Mouse (Mus musculus) cerebellum, adult 2 months (tissue): Measurements from ENCODE around the gene Ctdspl. TPM values are rescaled to one million over a fixed set of nuclear protein-coding genes. Genes with fewer than 3 reads are reported as not detected.

Experiments
- DNase-seq, 2 experiments: peaks; one replicate each; pipeline ENCODE4 v3.0.0; 2021
- H3K27ac ChIP-seq: fragments of 200-500 bp; 2 replicates; pipeline ENCODE4 v1.5.1; 2012; ENCODE audit warnings: low read length, control low read depth, inconsistent platforms; ENCODE audit not compliant: insufficient read depth
- H3K27me3 ChIP-seq: fragments of 200-500 bp; 2 replicates; pipeline ENCODE4 v1.6.1; 2012; ENCODE audit warnings: inconsistent platforms, mild to moderate bottlenecking, low read length, moderate library complexity; ENCODE audit not compliant: control insufficient read depth, insufficient read depth
- H3K4me1 ChIP-seq: fragments of 200-500 bp; 2 replicates; pipeline ENCODE4 v1.6.1; 2011; ENCODE audit warnings: low read length; ENCODE audit not compliant: control insufficient read depth, insufficient read depth
- H3K4me3 ChIP-seq: fragments of 200-500 bp; replicated peaks from 2 replicates; pipeline ENCODE3; 2011; ENCODE audit warnings: mild to moderate bottlenecking, low read depth, low read length, control low read depth; ENCODE audit not compliant: insufficient read depth
- CTCF ChIP-seq: fragments of 200-500 bp; IDR thresholded peaks from 2 replicates; pipeline ENCODE4 v1.5.1; 2011; ENCODE audit warnings: low read depth, mild to moderate bottlenecking, control low read depth, low read length, moderate library complexity, borderline replicate concordance; ENCODE audit not compliant: insufficient read depth
- POLR2A ChIP-seq: fragments of 200-500 bp; IDR thresholded peaks from 2 replicates; pipeline ENCODE4 v1.6.1; 2011; ENCODE audit warnings: low read length, control low read depth, borderline replicate concordance; ENCODE audit not compliant: insufficient read depth
- WGBS: fragments of 180-500 bp; shearing (Covaris S2); methylation state at CpG from one replicate; pipeline ENCODE4 v1.1.7; 2018; 5-methylcytosine and 5-hydroxymethylcytosine counted together
- polyA plus RNA-seq: library from polyadenylated mRNA; depleted of rRNA; stranded (reverse); fragments of >200 nt; gene quantifications from 2 replicates; pipeline ENCODE4 v1.2.3, GENCODE M21; 2012

The Ctdspl gene
- polyA plus RNA-seq, 1 experiment: 10.3 TPM

DNA sequence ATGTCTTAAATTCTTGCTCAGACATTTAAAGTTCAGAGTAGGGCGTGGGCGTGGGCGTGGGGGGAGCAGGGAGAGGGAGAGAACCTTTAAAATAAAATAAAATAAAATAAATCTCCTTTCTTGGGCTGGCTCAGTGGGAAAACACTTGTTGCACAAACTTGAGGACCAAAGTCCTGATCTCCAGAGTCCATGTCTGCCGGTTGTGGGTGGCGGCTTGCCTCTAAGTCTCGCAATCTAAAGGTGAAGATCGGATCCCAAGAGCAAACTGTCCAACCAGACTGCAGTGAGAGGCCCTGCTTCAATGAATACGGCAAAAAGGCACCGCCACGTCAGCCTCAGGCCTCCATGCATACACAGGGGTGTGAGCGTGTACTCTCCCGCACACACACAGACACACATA is 13.6 kb downstream of the Ctdspl start:
- no peaks in the 10 kb centered on the region for H3K27me3 ChIP-seq
- no peak for TF ChIP-seq CTCF
- TF ChIP-seq POLR2A: no peak
- 92% methylated on average over 12 of the region's 12 CpGs for WGBS
- H3K27ac ChIP-seq: no peak overlapping the region
- H3K4me3 ChIP-seq: no peak overlapping the region
- H3K4me1 ChIP-seq: peaks cover 4% of the 10 kb centered on the region; the same call in 1 of the 2 replicates
- DNase-seq: no peak

DNA sequence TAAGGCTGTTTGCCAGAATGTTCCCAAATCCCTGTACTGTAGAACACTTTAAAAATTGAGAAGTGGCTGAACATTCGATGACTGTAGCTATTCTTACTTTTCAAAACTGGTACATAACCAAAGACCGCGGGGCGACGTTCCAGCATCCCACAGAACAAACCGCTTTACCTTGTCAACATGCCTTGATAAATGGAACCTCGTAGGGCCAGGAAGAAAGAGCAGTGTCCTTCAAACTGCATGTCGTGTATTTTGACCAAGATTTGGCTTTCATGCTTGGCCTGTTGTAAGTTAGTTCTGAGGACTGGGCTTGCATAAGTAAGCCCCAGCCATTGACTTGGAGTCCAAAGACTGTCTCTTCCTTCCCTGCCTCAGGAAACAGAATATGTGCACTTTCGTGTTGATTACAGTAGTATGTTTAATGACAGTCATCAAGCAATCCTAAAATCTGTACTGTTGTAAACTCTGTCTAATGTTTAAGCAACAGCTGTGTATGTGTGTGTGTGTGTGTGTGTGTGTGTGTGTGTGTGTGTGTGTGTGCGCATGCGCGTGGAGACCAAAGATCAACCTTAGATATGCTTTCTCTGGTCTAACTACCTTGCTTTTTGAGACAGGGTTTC is 14.4 kb downstream of the Ctdspl start:
- Histone ChIP-seq H3K4me1 (peaks cover 4% of the 10 kb centered on the region; the same call in 1 of the 2 replicates), H3K27ac (no peak overlapping the region), H3K4me3 (no peak overlapping the region), H3K27me3 (no peaks in the 10 kb centered on the region)
- DNase-seq: no peak
- TF ChIP-seq CTCF (no peak), POLR2A (no peak)
- 79% methylated on average over 12 of the region's 12 CpGs for WGBS

DNA sequence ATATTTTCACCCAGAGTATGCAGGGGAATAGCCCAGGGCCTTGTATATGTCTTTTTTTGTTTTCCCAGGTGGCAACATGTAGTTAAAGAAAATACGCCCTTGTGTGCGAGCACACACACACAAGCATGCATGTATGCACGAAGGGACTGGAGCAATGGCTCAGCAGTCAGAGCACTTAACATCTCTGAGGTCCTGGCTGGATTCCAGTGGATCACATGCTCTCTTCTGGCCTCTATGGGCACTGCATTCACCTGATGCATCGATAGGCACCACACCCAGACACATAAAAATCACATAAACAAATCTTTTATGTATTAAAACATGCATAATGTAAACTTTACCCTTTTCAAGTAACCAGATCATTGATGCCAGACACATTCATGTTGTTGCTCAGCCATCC is 15.8 kb downstream of the Ctdspl start:
- no peak for DNase-seq
- WGBS: 72% methylated on average over 4 of the region's 4 CpGs
- H3K4me1 ChIP-seq: peaks cover 4% of the 10 kb centered on the region; the same call in 1 of the 2 replicates

DNA sequence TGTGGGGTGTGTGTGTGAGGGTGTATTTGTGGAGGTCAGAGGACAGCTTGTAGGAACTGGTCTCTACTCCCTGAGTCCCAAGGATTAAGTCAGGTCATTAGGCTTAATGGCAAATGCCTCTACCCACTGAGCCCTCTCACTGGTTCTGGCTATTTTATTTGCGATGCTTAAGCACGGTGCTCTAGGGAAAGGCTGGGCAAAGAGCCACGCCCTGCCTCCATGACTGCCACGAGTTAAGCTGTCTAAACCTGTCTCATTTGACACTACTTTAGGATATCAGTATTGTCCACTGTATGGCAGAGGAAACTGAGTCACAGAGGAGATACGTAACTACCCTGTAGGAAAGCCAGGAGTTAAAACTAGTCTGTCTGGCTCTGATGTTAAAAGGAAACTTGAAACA is 17.7 kb downstream of the Ctdspl start:
- Histone ChIP-seq H3K27me3 (no peaks in the 10 kb centered on the region), H3K4me3 (no peak overlapping the region), H3K27ac (no peak overlapping the region), H3K4me1 (no peaks in the 10 kb centered on the region)
- no peak for TF ChIP-seq POLR2A
- TF ChIP-seq CTCF: no peak
- DNase-seq: no peak
- WGBS: 44% methylated on average over 5 of the region's 5 CpGs

More for the DNA sequence above, 15.8 kb downstream of the Ctdspl start:
- Histone ChIP-seq H3K27ac (no peak overlapping the region), H3K4me3 (no peak overlapping the region), H3K27me3 (no peaks in the 10 kb centered on the region)
- no peak for TF ChIP-seq CTCF
- TF ChIP-seq POLR2A: no peak

DNA sequence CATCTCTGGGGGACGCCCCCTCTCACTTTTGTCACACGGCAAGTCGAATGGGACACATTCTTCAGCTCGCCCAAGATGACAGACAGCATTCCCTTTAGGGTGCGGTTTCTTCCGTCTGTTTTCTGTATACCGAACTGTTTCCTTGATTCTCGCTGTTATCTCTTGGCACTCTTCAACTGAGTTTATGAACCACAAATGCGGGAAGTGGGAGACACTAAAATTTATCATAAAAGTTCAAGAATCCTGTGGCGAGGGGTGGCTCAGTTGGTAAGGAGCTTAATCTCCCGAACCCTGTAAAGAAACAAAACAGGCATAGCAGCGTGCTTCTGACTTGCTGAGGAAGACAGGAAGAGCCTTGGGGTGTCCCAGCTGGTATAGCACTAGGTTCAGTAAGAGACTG is 18.1 kb downstream of the Ctdspl start:
- Histone ChIP-seq H3K4me1 (no peaks in the 10 kb centered on the region), H3K4me3 (no peak overlapping the region), H3K27me3 (no peaks in the 10 kb centered on the region), H3K27ac (no peak overlapping the region)
- TF ChIP-seq POLR2A (no peak), CTCF (no peak)
- no peak for DNase-seq
- WGBS: 76% methylated on average over 12 of the region's 12 CpGs

DNA sequence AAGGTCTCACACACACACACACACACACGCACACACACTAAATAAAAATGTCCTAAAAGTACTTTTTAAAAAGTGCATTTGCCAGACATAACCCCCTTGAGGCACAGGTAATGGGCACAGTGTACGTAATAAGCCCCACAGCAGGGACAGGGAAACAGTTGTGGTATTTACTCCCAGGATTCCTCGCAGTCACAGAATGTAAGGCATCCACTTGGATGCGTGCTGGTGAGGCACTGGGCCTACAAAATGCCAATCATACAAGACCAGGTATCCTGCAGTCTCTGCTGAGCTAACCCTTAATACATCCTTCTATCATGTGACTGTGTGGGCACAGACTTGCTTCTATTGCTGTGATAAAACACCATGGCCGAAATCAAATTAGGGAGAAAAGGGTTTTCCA is 22.2 kb downstream of the Ctdspl start:
- WGBS: 91% methylated on average over 5 of the region's 5 CpGs
- Histone ChIP-seq H3K4me3 (no peak overlapping the region), H3K27me3 (no peaks in the 10 kb centered on the region), H3K4me1 (no peaks in the 10 kb centered on the region), H3K27ac (no peak overlapping the region)
- no peak for TF ChIP-seq CTCF
- no peak for TF ChIP-seq POLR2A
- DNase-seq: no peak

DNA sequence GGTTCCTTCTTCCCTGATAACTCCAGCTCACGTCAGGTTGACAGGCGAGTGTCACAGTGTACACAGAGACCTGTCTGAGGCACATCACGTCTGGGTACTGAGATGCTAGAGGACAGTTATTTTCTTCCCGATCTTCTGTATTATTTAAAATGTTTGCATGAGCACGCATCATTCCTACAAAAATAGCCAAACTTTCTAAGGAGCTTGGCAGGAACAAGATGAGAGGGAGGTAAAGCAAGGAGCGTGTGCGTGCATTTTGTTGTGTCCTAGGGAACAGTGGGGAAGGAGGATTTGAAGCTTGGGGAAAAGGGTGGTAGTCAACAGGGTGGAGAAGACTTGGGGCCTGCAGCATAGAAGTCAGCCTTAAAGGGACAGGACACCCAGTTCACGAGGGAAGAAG is 22.9 kb downstream of the Ctdspl start:
- no peak overlapping the region for H3K27ac ChIP-seq
- 92% methylated on average over 8 of the region's 8 CpGs for WGBS
- TF ChIP-seq CTCF: no peak
- TF ChIP-seq POLR2A: no peak
- DNase-seq: no peak
- H3K4me3 ChIP-seq: no peak overlapping the region
- no peaks in the 10 kb centered on the region for H3K4me1 ChIP-seq
- no peaks in the 10 kb centered on the region for H3K27me3 ChIP-seq

DNA sequence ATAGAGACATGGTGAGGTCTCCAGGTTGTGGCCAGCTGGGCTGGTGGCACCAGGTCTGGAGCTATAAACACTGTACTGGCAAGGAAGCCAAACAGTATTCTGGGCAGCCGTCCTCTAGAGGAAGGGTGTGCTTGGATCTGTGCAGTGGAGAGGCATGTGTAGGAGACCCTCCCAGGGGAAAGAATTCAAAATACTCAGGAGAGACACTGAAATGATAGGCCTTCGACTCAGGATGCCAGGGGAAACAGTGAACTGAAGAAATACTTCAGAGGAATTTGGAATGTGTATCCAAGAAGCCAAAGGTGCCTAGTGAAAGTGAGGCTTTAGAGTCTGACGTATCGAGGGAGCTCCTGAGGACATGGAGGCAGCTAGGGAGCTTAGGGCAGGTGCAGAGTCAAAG is 23.4 kb downstream of the Ctdspl start:
- no peak for TF ChIP-seq CTCF
- TF ChIP-seq POLR2A: no peak
- no peaks in the 10 kb centered on the region for H3K4me1 ChIP-seq
- no peaks in the 10 kb centered on the region for H3K27me3 ChIP-seq
- WGBS: 61% methylated on average over 4 of the region's 4 CpGs
- H3K4me3 ChIP-seq: no peak overlapping the region
- H3K27ac ChIP-seq: no peak overlapping the region
- no peak for DNase-seq

DNA sequence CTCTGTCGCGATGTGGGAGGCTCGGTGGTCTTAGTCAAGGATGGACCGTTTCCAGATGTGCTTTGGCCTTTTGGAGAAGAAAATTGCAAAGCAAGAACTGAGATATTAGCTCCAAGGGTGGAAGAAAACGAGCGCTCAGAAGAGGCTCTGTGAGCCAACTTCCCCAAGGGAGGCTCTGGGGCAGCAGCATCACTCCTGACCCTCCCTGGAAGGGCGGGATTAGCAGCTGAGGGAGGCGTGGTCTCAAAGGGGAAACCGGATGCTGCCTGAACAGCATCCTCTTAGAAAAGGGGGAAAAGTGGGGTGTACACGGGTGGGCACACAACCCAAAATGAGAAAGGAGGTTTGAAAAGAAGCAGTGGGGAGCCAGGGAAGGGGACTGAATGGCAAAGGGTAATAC is 23.8 kb downstream of the Ctdspl start:
- WGBS: 73% methylated on average over 10 of the region's 10 CpGs
- no peak overlapping the region for H3K4me3 ChIP-seq
- H3K27ac ChIP-seq: no peak overlapping the region
- H3K4me1 ChIP-seq: no peaks in the 10 kb centered on the region
- TF ChIP-seq POLR2A: no peak
- no peak for TF ChIP-seq CTCF
- DNase-seq: no peak
- no peaks in the 10 kb centered on the region for H3K27me3 ChIP-seq
